Mouse (Mus musculus): ENCODE measurements at regions not wholly inside any gene's neighbourhood (a gene's known extent, or its start where the extent isn't known, plus 50 kb on each side); places are given as distances from the start of the nearest gene placed in this dataset.

DNA sequence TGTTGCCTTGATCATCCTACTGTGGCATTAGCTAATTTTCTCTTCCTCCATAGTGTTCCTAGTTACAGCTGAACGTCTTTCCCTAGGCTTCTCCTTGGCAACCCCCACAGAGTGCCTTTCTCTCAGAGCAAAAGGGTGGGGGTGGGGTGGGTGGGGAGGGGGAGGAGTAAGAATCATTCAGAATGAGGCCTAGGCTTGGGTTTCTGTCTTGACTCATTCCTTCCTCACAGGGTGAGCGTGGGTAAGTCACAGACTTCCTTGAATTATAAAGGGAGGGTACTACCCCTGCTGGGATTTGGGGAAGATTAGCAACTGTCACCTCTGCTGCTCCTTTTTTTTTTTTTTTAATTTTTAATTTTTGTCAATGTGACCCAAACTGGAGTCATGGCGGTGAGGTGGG, 114.5 kb downstream of the Dhx35 start:
- no peak for DNase-seq (ENCODE audit: low spot score in 2 of 2)

DNA sequence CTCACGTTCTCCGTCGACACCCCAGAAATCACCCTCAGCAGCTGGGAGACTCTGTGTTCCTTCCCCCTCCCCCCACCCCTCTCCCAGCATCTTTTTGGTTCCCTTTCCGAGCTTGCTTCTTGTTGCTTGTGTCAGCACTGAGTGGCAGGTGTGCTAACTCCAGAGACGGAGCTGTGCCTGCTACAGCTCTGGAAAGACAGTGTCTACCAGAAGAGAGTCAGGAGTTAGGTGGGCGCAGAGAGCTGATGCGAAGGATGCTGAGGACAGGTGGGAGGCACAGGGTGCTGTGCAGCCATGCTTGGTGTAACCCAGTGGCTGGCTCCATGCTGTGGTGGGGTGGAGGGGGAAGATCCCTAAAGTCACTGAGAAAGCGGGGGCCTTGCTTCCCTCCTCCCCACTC, 115.7 kb downstream of the Dhx35 start:
- DNase-seq (ENCODE audit: low spot score in 2 of 2), result no peak

DNA sequence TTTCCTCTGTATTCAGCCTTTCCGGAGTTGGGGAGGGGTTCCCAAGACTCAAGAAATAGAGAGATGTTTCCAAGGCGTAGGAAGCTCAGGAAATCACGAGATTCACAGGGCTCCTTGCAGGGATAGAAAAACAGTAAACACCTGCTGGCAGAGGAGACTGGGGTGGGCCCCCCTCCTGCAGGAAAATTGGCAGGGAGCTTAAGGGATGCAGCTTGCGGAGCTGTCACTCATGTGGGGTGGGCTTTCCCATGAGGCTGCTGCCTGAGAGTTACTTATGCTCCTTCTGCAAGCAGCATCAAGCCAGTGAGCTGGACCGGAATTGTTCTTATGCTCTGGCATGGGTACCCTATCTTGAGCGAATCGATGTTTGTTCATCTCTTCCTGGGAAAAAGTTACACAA, 116.6 kb downstream of the Dhx35 start:
- no peak for DNase-seq (ENCODE audit: low spot score in 2 of 2)

DNA sequence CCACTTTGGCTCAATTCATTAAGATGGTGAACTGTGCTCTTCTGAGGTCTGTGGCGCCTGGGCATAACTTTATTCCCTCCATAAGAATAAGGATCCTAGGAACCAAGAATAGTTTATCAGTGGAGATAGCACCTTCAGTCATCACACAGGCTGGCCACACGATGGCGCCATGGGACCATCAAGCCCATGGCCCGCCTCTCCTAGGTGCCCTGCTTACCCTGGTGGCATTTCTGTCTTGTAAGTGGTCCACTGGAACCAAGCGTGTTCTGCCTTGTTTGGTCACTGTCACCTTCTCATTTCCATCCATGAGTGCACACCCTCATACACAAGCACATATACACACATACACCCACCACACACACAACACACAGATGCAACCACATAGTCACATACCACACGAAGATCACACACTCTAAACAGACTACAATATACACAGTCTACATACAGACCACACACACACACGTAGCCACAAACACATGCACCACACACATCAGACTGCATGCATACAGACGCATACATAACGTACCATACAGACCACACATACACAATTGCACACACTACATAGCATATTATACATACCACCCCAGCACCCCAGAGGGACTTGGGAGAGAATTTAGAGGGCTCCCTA, 118.1 kb downstream of the Dhx35 start:
- peak; percentile 56 to 61 for DNase-seq (ENCODE audit: low spot score in 2 of 2)

DNA sequence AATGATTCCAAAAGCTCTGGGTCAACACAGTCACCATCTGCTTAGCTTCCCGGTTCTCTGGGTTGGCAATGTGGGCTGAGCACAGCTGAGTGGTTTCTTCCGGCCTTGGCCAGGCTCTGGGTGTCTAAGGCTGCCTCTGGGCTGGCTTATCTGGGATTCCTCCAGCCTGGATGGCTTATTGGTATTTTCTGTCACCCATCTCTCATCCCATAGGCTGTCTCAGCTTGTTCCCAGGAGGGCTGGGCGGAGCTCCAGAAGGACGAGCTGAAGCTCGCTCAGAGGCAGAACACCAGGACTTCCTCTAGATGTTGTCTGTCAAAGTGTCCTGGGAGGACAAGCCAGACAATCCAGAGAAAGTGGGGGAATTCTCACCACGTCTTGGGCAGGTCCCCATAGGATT, 122.8 kb downstream of the Dhx35 start:
- no peak for DNase-seq (ENCODE audit: low spot score in 2 of 2)

DNA sequence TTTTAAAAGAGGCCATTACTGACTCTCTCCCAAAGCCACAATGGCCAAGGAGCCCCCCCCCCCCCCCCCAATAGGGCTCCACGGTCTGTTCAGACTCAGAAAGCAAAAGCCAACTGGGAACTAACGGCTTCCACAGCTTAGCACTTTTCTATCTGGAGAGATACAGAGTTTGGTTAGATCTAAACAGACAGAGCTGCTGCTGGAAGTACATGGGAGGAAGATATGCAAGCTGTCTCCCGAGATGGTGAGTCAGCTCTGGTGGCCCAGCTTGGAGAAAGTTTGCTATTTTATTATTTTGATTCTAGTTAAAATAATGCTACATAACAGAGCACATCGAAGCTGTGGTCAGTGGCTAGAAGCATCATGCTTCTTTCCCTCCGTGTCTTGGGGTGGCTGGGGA, 123.7 kb downstream of the Dhx35 start:
- DNase-seq (ENCODE audit: low spot score in 2 of 2), result no peak

DNA sequence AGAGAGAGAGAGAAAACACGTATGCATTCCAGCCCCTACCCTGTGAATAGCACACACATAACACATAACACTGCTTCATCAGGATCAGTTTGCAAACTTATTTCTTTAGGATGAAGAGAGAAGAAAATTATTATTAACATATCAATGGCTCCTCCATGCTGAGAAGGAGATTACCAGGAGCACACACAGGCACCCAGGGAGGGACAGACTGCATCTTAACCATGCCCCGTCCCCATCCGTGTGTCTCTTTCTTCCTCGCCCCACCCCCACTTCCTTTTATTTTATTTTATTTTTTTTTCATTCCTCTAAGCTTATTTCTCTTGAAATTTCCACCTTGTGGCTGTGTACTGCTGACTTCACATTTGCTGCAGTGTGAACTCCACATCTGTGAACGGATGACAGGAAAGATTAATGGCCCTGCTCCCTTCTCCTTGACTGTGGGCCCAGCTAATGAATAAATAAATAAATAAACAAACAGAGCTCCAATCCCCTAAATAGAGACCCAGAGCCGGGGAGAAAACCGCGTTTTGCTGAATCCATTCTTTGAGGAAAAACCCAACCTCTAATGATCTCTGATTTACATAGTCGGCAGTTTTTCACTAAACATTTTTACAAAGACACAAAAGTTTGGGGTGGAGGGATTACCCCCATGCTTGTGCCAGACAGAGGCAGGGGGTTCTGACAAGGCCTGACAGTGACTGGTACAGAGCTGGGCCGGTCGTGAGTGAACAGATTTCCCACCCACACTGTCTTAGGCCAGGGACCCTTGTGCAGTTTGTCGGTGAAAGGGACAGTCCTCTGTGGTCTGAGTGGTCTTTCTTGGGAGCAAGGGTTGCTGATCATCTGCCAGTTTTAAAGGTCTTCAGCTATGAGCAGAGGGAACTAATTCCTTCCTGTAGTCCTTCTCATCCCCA, 127.0 kb downstream of the Dhx35 start:
- DNase-seq (ENCODE audit: low spot score in 2 of 2), result no peak

DNA sequence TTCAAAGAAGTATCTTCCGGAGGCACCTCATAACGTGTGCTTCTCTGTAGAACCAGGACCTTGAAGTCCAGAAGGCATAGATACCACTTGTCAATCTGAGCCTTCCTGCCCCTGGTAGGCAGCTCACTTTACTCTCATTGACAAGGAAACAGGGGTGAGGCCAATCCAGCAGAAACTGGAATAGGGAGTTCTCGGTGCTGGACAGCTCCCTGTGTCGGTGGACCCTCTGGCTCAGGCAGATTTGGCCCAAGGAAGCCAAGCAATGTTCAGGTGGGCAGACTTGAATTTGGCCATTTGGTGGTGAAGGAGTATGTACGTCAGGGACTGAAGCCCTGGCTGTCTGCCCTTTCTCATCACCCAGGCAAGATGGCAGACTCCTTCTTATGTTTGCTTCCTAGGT, 128.2 kb downstream of the Dhx35 start:
- DNase-seq (ENCODE audit: low spot score in 2 of 2), result no peak

DNA sequence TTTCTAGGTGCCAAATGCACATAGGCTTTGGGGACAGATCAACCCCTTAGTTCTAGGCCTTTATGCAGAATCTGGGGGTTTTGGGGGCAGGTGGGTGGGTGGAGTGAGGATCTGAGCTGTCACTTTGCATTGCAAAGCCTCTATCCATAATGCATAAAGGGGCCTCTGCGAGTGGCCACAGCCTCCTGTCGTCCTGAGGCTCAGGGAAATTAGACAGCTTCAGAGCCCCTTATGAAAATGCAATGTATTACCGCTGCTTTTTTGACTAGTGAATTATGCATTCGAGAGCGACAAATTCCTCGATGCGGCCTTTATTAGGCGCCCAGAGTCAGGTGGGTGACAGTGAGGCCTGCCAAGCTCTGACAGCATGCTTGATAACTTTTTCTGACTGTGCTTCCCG, 134.9 kb downstream of the Dhx35 start:
- no peak for DNase-seq (ENCODE audit: low spot score in 2 of 2)

DNA sequence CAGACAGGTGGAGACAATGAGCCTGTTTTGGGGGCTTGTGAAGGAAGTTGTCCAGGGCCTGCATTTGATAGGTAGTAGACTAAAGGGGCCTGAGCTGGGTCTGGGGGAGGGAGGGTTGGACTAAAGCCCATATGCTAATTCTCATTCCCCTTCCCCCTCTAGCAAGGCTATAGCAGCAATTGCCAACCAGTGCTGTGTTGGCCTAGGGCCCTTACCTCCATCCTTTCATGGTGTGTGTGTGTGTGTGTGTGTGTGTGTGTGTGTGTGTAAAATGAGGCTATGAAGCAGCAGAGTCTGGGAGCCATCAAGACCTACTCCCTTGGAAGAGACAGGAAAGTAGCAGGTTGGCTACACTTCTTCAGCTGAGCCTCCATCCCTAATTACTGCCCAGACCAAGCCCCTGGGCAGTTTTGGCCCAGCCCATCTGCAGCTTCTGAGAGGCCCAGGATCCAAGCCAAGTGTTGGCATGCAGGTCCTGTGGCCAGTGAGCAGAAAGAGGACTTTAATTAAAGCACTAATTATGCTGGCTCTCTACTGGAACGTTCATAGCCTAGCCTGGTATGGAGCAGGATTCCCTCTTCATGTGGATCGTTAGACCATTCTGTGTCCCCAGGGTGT, 143.4 kb downstream of the Dhx35 start:
- no peak for DNase-seq (ENCODE audit: low spot score in 2 of 2)

DNA sequence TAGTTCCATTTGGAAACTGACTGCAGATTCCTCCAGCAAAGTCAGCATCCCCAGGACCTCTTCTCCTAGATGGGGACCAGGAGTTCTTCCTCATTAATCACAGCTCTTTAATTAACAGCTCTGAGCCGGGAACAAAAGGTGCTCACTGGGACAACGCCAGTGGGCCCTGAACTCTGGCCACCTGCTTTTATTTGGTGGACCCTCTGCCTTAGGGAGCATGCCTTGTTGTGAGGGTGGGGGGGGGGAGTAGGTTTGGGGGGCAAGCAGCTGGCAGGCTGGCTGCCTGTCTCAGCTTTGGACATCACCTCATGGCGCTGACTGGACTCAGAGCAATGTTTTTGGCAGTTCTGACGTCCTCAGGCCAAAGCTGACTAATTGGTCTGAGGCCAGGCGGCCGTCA, 154.8 kb downstream of the Dhx35 start:
- no peak for DNase-seq (ENCODE audit: low spot score in 2 of 2)

DNA sequence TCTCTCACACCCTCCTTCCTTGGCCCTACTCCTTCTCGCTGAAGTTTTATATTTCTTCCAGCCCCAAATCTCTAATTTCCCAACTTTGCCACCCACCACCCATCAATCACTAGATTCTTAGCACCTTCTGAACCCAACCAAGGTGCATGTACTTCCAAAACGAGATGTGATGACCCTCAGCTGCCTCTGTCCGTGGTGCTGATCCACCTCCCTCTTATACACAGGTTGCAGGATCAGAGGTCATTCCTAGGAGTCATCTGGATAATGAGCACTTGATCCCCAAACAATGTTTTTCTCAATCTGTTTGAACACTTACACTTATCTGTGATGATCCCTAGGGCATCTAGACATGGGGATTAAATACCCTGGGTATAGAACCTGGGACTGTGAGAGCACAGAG, 156.5 kb downstream of the Dhx35 start:
- no peak for DNase-seq (ENCODE audit: low spot score in 2 of 2)

DNA sequence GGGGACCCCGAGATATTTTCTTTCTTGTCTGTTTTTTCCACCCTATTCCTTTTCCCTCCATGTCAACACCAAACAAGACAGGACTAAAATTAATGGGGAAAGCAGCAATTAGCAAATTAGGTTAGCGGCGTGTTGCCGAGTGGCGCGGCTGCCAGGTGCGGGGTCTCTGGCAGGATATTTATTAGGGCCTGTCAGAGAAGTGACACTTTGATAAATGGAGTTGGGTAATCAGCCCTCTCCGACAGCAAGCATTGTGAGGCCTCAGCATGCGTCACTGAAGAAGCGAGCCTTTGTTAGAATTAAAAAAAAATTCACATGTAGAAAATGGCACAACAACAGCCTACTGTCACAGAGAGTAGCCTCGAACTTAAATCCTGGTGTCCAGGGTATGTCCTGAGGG, 162.3 kb downstream of the Dhx35 start:
- no peak for DNase-seq (ENCODE audit: low spot score in 2 of 2)

DNA sequence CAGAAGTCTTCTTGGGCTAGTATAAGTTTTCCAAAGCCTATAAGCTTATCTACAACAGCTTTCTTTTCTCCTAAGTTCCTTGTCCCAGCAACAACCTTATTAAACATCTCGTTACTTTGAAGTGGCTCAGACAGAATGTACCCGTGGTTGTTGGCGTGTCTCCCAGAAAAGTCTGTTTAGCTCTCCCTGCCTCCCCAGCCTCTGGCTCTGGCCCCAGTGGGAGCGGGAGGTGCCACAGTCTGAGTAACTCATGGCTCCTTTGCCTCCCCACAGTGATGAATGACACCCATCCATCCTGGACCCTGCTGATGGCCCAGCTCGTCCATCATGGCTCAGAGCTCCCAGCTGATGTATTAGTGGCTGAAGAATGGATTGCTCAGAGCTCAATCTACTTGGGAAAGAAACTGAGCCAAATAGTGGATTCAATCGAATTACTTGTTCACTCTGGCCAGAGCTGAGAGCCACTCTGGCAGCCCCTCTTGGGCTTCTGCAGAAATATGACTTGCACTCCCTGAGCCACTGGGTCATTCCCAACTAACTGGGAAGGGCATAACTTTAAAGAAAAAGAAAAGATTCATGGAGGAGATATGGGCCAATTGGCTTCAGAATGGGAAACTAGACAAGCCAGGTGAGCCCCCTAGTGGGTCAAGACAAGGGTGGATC, 170.5 kb downstream of the Dhx35 start:
- peak in 1 of 2 experiments; percentile 5 for DNase-seq (ENCODE audit: low spot score in 2 of 2)

DNA sequence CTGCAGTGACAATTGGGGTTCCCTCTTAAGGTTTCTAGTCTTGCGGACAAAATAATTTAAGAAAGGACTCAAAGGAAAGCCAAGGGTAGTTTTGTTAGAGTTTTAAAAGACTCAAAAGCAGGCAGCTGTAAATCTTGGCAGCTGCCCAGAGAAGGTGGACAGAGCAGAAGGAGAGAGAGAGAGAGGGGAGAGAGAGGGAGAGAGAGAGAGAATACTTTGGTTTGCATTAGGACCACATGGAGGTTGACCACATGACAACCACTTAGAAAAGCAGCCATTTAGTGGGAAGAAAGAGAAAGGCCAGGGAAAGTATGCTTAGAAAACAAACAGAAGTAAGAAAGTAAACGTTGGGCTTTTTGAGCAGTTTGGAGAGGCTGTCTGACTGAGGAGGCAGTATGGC, 177.6 kb downstream of the Dhx35 start:
- DNase-seq (ENCODE audit: low spot score in 2 of 2), result no peak

DNA sequence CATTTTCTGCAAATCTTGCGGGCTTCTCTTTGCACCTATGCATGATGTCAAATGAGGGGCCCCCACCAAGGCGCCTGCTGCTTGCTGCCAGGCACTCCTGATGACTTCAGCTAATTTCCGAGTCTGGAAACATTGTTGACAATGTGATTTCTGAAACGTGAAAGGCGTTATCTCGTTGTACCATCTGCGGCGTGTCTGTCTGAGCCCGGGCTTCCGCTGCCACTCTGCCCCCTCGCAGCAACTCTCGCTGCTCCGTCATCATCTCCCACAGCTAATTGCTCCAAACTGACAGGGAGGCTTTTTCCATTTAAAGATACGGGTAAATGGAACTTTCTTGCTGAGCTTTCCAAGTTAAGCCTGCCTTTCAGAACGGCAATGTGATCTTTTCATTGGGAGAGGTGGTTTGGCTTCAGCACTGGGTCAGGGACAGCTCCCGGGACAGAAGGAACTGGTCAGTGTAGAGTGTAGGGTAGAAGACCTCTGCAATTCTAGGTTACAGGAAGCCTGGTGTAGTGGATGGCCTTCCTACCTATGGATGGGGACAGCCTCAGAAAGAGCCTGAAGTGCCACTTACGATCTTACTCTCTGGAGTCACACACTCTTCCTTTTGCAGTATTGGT, 191.0 kb downstream of the Dhx35 start:
- no peak for DNase-seq (ENCODE audit: low spot score in 2 of 2)

DNA sequence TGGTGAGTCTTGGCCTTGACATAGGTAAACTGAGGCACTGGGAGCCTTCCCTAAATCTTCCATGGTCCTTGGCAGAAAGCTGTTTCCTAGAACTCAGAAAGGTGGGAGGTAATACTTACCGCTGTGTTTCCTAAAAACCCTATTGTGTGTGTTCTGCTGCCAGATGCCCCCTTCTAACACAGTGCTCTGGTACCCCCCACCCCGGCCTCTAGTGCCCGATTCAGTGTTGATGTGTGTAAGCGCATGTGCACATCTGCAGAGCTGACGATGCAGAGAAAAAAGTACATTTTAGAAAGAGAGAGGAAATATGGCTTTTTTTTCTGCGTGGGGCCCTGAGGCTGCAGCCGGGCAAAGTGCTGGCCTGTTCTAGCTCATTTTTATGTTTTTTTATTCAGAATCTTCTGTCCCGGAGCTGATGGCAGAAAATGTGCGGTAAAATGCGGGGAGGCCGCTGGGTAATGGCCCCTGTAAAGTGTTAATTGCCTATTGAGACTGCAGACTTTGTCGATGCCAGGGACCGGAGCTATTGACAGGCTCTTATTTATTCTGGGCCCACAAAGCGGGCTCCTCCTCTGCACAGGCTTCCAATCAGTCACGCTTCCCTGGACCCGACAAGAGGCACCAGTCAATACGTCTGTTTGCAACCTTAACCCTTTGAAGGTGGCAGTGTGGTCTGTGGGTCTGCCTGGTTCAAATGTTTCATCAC, 208.0 kb downstream of the Dhx35 start:
- DNase-seq (ENCODE audit: low spot score in 2 of 2), result no peak

DNA sequence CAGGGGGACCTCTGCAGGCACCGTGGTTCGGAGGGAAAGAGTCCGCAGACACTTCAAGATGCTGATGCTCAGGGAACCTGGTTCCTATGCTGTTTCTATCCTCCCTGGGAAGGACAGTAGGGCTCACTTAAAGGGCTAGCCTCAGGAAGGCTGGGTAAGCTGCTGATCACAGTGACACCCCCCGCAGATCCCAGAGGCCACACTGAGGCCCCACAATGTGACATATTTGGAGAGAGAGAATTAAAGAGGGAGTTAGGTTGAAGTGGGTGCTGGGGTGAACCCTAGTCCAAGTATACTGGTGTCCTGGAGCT, 208.5 kb downstream of the Dhx35 start:
- no peak for DNase-seq (ENCODE audit: low spot score in 2 of 2)

DNA sequence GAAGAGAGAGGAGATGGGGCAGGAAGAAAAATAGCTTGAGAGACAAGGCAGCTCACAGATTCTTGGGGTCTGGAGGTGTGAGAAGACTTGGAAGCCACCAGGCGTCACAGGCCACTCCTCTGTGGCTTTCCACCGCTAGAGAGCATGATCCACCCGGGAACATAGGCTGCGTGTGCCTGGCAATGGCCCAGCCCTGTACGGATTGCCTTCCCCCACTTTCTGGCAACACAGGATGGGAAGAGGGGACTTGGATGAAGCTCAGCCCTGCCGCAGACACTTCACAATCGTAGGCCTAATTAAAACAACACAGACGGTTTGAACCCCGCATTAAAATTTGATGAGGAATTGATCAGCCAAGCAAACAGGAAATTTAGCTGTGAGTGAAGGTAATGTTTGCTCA, 209.8 kb downstream of the Dhx35 start:
- no peak for DNase-seq (ENCODE audit: low spot score in 2 of 2)

DNA sequence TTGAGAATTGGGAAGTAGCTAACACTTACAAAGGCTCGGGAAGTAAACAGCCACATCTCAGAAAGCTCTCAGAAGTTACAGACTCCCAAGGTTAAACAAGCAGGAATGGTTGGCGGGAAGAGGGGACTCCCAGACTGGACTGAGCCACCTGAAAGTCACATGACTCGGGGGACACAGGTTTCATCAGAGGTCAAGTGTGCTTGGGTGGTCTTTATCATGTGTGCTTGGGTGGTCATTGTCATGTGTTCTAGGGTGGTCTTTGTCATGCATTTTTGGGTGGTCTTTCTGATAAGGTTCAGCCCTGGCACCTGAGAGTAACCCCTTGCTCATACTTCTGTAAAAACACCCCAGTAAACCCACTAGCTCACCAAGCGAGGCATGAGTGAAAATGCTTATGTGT, 218.1 kb downstream of the Dhx35 start:
- DNase-seq (ENCODE audit: low spot score in 2 of 2), result no peak

DNA sequence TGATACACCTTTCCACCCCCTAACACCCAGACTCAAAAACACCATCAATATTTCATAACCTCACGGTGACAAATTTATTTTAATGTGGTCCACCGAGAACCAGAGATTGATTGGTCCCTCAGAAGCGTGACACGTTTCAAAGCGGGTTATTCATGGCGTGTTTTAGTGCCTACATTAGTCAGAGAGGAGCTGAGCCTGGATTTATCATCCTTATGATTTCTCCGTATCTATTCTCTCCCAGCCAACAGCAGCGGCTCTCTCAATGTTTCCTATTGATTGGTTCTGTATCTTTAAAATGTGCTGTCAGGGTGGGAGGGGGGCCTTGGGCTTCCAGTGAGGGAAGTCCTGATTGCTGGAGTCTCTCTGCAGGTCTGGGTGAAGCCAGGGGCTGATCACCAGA, 219.9 kb downstream of the Dhx35 start:
- DNase-seq (ENCODE audit: low spot score in 2 of 2), result no peak

Measured in adrenal gland, adult 18-20 months (tissue).